Mouse (Mus musculus) forebrain, embryonic 15.5 days (tissue): Measurements from ENCODE around the gene Magi1. TPM values are rescaled to one million over a fixed set of nuclear protein-coding genes. Genes with fewer than 3 reads are reported as not detected.

ENCODE experiments used
- ATAC-seq: fragments of 200-750 bp; cut with Nextera tagmentation; replicated peaks from 2 replicates; pipeline ENCODE4 v1.8.0; 2017; ENCODE audit warnings: mild to moderate bottlenecking, moderate TSS enrichment, moderate library complexity
- H3K27ac ChIP-seq: fragments of 300-500 bp; sonication (generic); replicated peaks from 2 replicates; pipeline ENCODE4 v1.5.1; 2015; ENCODE audit warnings: mild to moderate bottlenecking, inconsistent platforms
- H3K27me3 ChIP-seq: fragments of 300-500 bp; sonication (generic); 2 replicates; pipeline ENCODE4 v1.6.1; 2015; ENCODE audit warnings: inconsistent platforms
- H3K36me3 ChIP-seq: fragments of 300-500 bp; sonication (generic); 2 replicates; pipeline ENCODE4 v1.6.1; 2015; ENCODE audit warnings: mild to moderate bottlenecking, inconsistent platforms
- H3K4me1 ChIP-seq: fragments of 300-500 bp; sonication (generic); 2 replicates; pipeline ENCODE4 v1.6.1; 2015; ENCODE audit warnings: inconsistent platforms
- H3K4me2 ChIP-seq: fragments of 300-500 bp; sonication (generic); replicated peaks from 2 replicates; pipeline ENCODE4 v1.6.1; 2015; ENCODE audit warnings: mild to moderate bottlenecking, inconsistent platforms
- H3K4me3 ChIP-seq: fragments of 300-500 bp; sonication (generic); 2 replicates; pipeline ENCODE4 v1.5.1; 2015; ENCODE audit warnings: mild to moderate bottlenecking, inconsistent platforms
- H3K9ac ChIP-seq: fragments of 300-500 bp; sonication (generic); replicated peaks from 2 replicates; pipeline ENCODE4 v1.6.1; 2015; ENCODE audit warnings: mild to moderate bottlenecking, inconsistent platforms
- H3K9me3 ChIP-seq: fragments of 300-500 bp; sonication (generic); 2 replicates; pipeline ENCODE4 v1.6.1; 2016; ENCODE audit warnings: inconsistent platforms
- WGBS: fragments of 180-500 bp; shearing (Covaris S2); methylation state at CpG from one replicate; pipeline ENCODE4 v1.1.7; 2015; ENCODE audit warnings: mixed read lengths; 5-methylcytosine and 5-hydroxymethylcytosine counted together
- polyA plus RNA-seq: library from polyadenylated mRNA; unstranded; fragments of >200 nt; fragmentation: Nextera tagmentation; extraction: Ambion mirVana; gene quantifications from 2 replicates; pipeline ENCODE4 v1.2.1, GENCODE M21; 2015

The Magi1 gene
- polyA plus RNA-seq, 1 experiment from 2014 or later: 36.7 TPM

DNA sequence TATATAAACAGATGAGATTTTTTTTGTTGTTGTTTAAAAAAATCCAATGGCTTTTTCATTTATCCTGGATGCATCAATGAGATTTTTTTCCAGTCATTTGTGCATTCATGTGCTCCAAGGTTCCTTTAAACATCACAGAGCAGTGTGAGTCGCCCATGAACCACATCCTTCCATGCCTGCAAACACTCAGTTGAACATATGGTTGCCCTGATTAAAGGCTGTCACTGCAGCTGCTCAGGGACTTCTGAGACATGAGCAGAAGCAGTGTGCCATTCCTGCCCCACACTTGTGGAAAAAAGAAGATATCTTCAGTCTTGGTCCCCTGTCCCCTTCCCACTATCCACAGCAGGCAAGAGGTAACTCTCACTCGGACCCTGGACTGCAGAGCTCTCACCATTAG is 133.9 kb downstream of the Magi1 start:
- H3K9ac ChIP-seq: no peak overlapping the region
- H3K27ac ChIP-seq: no peak overlapping the region
- H3K36me3 ChIP-seq: no peaks in the 10 kb centered on the region
- no peaks in the 10 kb centered on the region for H3K9me3 ChIP-seq
- WGBS: 52% methylated on average over 2 of the region's 2 CpGs
- no peak for ATAC-seq
- 0 out of 2 replicates have a peak, but pooled peaks cover 5% of the 10 kb centered on the region for H3K4me1 ChIP-seq
- H3K4me2 ChIP-seq: no peak overlapping the region
- H3K27me3 ChIP-seq: no peaks in the 10 kb centered on the region
- no peak overlapping the region for H3K4me3 ChIP-seq

- H3K36me3 ChIP-seq: no peaks in the 10 kb centered on the region
- WGBS: 47% methylated on average over 1 of the region's 1 CpGs
- no peak for ATAC-seq
These were observed 137.6 kb downstream of the Magi1 start for GRCm38 (mm10) chr6:94146206-94146493.

DNA sequence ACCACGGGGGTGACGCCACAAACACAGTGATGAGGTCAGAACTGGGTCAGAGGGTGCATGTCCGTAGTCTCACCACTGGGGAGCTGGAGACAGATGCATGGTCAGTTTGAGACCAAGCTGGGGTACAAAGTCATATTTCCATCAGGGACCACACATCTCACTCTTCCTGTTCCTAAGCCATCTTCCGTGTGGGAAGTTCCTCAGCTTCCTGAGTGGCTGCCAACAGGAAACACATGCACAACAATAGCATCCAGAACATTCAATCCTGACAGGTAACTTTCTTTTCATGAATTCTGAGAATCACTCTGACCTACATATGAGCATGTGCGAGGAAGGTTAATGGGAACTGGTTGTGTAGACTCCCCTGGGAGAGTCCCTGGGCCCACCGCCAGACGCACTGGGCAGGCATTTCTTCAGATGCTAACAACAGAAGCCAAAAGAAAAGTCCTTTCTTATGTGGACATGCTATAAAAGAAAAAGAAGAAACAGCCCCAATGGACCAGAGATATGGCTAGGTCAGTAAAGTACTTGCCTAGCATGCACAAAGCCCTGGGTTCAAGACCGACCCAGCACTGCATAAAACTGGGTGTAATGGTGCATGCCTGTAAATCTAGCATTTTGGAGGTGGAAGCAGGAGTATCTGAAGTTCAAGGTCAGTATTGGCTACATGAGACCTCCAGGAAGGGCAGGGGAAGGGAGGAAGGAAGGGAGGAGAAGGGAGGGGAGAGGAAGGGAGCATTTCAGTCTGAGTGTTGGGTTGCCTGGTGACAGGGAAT is 138.1 kb downstream of the Magi1 start:
- H3K9ac ChIP-seq: no peak overlapping the region
- H3K4me2 ChIP-seq: no peak overlapping the region
- H3K4me1 ChIP-seq: 0 out of 2 replicates have a peak, but pooled peaks cover 5% of the 10 kb centered on the region
- no peaks in the 10 kb centered on the region for H3K36me3 ChIP-seq
- 91% methylated on average over 8 of the region's 8 CpGs for WGBS
- no peaks in the 10 kb centered on the region for H3K27me3 ChIP-seq
- H3K4me3 ChIP-seq: no peak overlapping the region
- H3K27ac ChIP-seq: no peak overlapping the region
- H3K9me3 ChIP-seq: no peaks in the 10 kb centered on the region
- no peak for ATAC-seq

More at GRCm38 (mm10) chr6:94146206-94146493, 137.6 kb downstream of the Magi1 start:
- H3K9ac ChIP-seq: no peak overlapping the region
- H3K4me3 ChIP-seq: no peak overlapping the region
- H3K4me1 ChIP-seq: 0 out of 2 replicates have a peak, but pooled peaks cover 5% of the 10 kb centered on the region
- no peak overlapping the region for H3K27ac ChIP-seq
- no peaks in the 10 kb centered on the region for H3K9me3 ChIP-seq
- H3K27me3 ChIP-seq: no peaks in the 10 kb centered on the region
- no peak overlapping the region for H3K4me2 ChIP-seq

GRCm38 (mm10) chr6:94142493-94142892 is 141.2 kb downstream of the Magi1 start:
- 96% methylated on average over 2 of the region's 2 CpGs for WGBS
- Histone ChIP-seq H3K4me1 (no peaks in the 10 kb centered on the region), H3K9ac (no peak overlapping the region), H3K9me3 (no peaks in the 10 kb centered on the region), H3K4me3 (no peak overlapping the region), H3K36me3 (no peaks in the 10 kb centered on the region), H3K27ac (no peak overlapping the region), H3K27me3 (no peaks in the 10 kb centered on the region), H3K4me2 (no peak overlapping the region)
- ATAC-seq: no peak

DNA sequence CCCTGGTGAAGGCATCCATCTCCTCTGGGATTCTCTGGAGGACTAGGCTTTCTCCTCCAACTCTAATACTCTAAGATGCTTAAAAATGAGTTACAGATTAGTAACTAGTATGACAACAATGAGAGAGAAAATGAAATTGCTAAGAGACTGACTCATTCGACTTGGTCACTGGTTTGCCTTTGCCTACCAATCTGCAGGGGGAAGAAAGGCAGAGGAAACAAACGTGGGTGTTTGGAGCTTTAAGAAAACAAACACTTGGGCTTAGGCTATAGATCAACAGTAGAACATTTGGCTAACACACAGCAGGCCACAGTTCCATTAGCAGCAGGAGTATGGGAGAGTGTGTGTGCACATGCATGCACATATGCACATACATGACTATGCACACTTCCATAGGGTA is 142.2 kb downstream of the Magi1 start:
- no peaks in the 10 kb centered on the region for H3K9me3 ChIP-seq
- H3K4me1 ChIP-seq: no peaks in the 10 kb centered on the region
- H3K27me3 ChIP-seq: no peaks in the 10 kb centered on the region
- no peak overlapping the region for H3K4me2 ChIP-seq
- no peak overlapping the region for H3K9ac ChIP-seq
- no peak for ATAC-seq
- no peak overlapping the region for H3K4me3 ChIP-seq
- no peak overlapping the region for H3K27ac ChIP-seq
- 79% methylated on average over 2 of the region's 2 CpGs for WGBS
- no peaks in the 10 kb centered on the region for H3K36me3 ChIP-seq

DNA sequence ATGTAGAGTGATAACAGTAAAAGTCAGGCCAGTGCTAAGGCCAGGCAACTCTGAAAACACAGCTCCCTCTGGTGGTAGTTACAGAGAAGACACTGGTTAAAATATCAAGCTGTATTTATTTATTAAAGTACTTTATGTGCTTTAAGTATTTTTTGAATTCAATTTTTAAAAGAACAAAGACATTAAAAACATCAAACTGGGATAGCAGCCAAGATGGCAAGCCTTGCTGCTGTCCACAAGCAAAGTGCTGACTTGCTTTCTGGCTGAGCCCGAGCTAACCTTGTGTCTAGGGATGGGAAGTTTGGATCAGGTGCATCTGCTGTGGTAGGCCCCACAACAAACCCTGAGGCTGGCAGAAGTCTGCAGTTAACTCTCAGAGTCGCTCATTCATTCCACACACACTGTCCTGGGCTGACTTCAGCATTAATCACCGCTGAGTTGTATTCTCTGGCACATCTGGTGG is 143.7 kb downstream of the Magi1 start:
- ATAC-seq: no peak
- Histone ChIP-seq H3K9ac (no peak overlapping the region), H3K27me3 (no peaks in the 10 kb centered on the region), H3K4me3 (no peak overlapping the region), H3K4me1 (no peaks in the 10 kb centered on the region), H3K27ac (no peak overlapping the region), H3K9me3 (no peaks in the 10 kb centered on the region), H3K36me3 (no peaks in the 10 kb centered on the region), H3K4me2 (no peak overlapping the region)
- 89% methylated on average over 3 of the region's 3 CpGs for WGBS

DNA sequence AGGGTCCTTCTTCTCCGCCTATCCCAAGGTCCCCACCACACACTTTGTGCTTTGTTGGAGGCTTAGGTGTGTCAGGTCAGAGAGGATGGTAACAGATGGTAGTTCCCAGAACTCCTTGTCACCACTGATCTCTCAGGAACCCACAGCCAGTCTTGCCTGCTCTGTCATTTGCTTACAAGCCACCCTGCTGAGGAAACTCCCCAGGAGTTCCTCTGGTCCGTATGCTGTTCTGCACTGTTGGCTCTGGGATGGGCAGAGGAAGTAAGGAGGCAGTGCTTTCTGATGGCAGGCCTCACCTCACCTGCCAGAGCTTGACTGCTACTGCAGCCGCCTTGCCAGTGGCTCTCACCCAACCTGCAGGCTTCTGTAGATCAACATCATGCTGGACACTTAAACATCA is 147.0 kb downstream of the Magi1 start:
- Histone ChIP-seq H3K4me3 (no peak overlapping the region), H3K27me3 (no peaks in the 10 kb centered on the region), H3K9me3 (no peaks in the 10 kb centered on the region), H3K27ac (no peak overlapping the region), H3K36me3 (no peaks in the 10 kb centered on the region), H3K4me2 (no peak overlapping the region), H3K9ac (no peak overlapping the region), H3K4me1 (0 out of 2 replicates have a peak, but pooled peaks cover 3% of the 10 kb centered on the region)
- no peak for ATAC-seq
- WGBS: 76% methylated on average over 3 of the region's 3 CpGs

- no peaks in the 10 kb centered on the region for H3K36me3 ChIP-seq
- WGBS: 41% methylated on average over 5 of the region's 5 CpGs
These were observed 149.6 kb downstream of the Magi1 start for GRCm38 (mm10) chr6:94134159-94134558.

GRCm38 (mm10) chr6:94131999-94132398 is 151.7 kb downstream of the Magi1 start:
- Histone ChIP-seq H3K36me3 (no peaks in the 10 kb centered on the region), H3K27me3 (no peaks in the 10 kb centered on the region), H3K4me2 (no peak overlapping the region), H3K4me1 (peaks cover 7% of the 10 kb centered on the region; the same call in 1 of the 2 replicates), H3K9me3 (no peaks in the 10 kb centered on the region), H3K9ac (no peak overlapping the region), H3K4me3 (no peak overlapping the region), H3K27ac (no peak overlapping the region)
- no peak for ATAC-seq
- 64% methylated on average over 4 of the region's 4 CpGs for WGBS

More at GRCm38 (mm10) chr6:94134159-94134558, 149.6 kb downstream of the Magi1 start:
- 0 out of 2 replicates have a peak, but pooled peaks cover 3% of the 10 kb centered on the region for H3K4me1 ChIP-seq
- no peak overlapping the region for H3K4me3 ChIP-seq
- no peak overlapping the region for H3K9ac ChIP-seq
- no peak overlapping the region for H3K27ac ChIP-seq
- no peaks in the 10 kb centered on the region for H3K9me3 ChIP-seq
- H3K27me3 ChIP-seq: no peaks in the 10 kb centered on the region
- H3K4me2 ChIP-seq: no peak overlapping the region
- no peak for ATAC-seq

- ATAC-seq: no peak
These were observed 153.3 kb downstream of the Magi1 start for GRCm38 (mm10) chr6:94130389-94130788.

GRCm38 (mm10) chr6:94126763-94127162 is 157.0 kb downstream of the Magi1 start:
- Histone ChIP-seq H3K27ac (no peak overlapping the region), H3K27me3 (no peaks in the 10 kb centered on the region), H3K4me2 (no peak overlapping the region), H3K4me1 (peaks cover 22% of the 10 kb centered on the region), H3K9me3 (no peaks in the 10 kb centered on the region), H3K36me3 (no peaks in the 10 kb centered on the region), H3K9ac (no peak overlapping the region), H3K4me3 (no peak overlapping the region)
- 85% methylated on average over 4 of the region's 4 CpGs for WGBS
- ATAC-seq: no peak

More at GRCm38 (mm10) chr6:94130389-94130788, 153.3 kb downstream of the Magi1 start:
- H3K27ac ChIP-seq: no peak overlapping the region
- no peaks in the 10 kb centered on the region for H3K9me3 ChIP-seq
- no peak overlapping the region for H3K4me3 ChIP-seq
- no peaks in the 10 kb centered on the region for H3K36me3 ChIP-seq
- WGBS: 91% methylated on average over 5 of the region's 5 CpGs
- peaks cover 7% of the 10 kb centered on the region; the same call in 1 of the 2 replicates for H3K4me1 ChIP-seq
- H3K9ac ChIP-seq: no peak overlapping the region
- H3K4me2 ChIP-seq: no peak overlapping the region
- H3K27me3 ChIP-seq: no peaks in the 10 kb centered on the region

DNA sequence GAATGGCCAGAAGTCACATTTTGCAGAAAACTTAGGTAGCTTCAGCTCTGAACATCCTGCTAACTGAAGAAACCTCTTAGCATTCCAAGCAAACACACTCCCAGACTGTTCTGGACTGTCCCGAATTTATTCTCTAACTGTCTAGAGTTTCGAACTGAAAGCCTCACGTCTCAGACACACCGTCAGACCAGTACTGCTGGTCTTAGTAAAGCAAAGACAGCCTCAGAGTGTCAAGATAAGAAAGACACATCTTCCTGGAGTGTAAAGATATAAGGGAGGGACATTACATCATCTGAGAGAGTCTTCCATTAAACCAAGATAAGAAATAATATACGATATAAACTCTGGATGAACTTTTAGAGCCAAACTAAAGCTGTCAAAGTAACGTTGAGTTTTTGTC is 158.6 kb downstream of the Magi1 start:
- H3K9ac ChIP-seq: no peak overlapping the region
- H3K36me3 ChIP-seq: no peaks in the 10 kb centered on the region
- no peak overlapping the region for H3K4me2 ChIP-seq
- H3K4me1 ChIP-seq: peaks cover 31% of the 10 kb centered on the region
- H3K27me3 ChIP-seq: no peaks in the 10 kb centered on the region
- no peak overlapping the region for H3K27ac ChIP-seq
- ATAC-seq: no peak
- H3K9me3 ChIP-seq: no peaks in the 10 kb centered on the region
- 86% methylated on average over 6 of the region's 6 CpGs for WGBS
- H3K4me3 ChIP-seq: no peak overlapping the region

- no peaks in the 10 kb centered on the region for H3K27me3 ChIP-seq
- H3K4me2 ChIP-seq: no peak overlapping the region
- no peaks in the 10 kb centered on the region for H3K9me3 ChIP-seq
- ATAC-seq: no peak
- H3K36me3 ChIP-seq: no peaks in the 10 kb centered on the region
- H3K9ac ChIP-seq: no peak overlapping the region
- no peak overlapping the region for H3K27ac ChIP-seq
- 58% methylated on average over 2 of the region's 2 CpGs for WGBS
- H3K4me1 ChIP-seq: peaks cover 31% of the 10 kb centered on the region
- H3K4me3 ChIP-seq: no peak overlapping the region
These were observed 159.4 kb downstream of the Magi1 start for GRCm38 (mm10) chr6:94124279-94124678.
